In the genomic region with DNA sequence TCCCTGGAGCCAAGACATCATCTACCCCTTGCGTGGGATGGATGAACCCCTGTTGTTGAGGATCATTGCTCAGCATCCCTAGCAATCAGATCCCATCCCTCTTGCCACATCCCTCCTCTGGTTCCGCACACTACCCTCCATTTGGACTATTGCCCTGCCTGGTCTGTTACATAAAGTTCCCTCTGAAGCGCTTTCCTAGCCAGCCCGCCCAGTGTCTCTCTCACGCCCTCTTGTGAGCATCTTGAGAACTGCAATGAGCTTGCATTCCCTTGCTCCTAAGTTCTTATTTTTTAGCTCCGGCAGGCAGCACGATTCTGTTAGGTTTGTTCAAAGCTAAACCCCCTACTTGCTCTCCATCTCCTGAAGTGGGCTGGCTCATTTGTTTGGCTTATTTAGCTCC, we compare ENCODE assay signal across 8 mouse cellular contexts. TPM values are rescaled to one million over a fixed set of nuclear protein-coding genes. Genes with fewer than 3 reads are reported as not detected.
DNase-seq lines count a peak whose midpoint lies in the region; ATAC-seq and TF ChIP-seq lines count a peak whose summit lies in the region.
"Had no signal": no experiment of that assay in that cellular context is flagged by ENCODE, and none has a peak within 500 bp of the region (broad histone marks: within the 10 kb centered on the region; RNA-seq: fewer than 3 reads in every experiment).

No protein-coding gene starts in this region.

- peaks cover 31% of the 10 kb centered on the region for H3K27me3 ChIP-seq in CH12.LX (replicated peaks)
- no peaks in the 10 kb centered on the region for H3K27me3 ChIP-seq in MEL (ENCODE audit: control insufficient read depth in 1 of 2, insufficient read depth in 2 of 2, low read length in 2 of 2)

- intact Hi-C loops in left cerebral cortex, postnatal 36 days (cut with DNase I): loop anchor here (10.0 kb wide), 2 partner anchors 162 to 498 kb away; no protein-coding TSS in a partner anchor

- H3K4me2 ChIP-seq in CH12.LX (ENCODE audit: insufficient read depth, low read depth, poor library complexity, severe bottlenecking): no peak overlapping the region

- H3K4me3 ChIP-seq in CH12.LX (replicated peaks in 1 of 3; ENCODE audit: low read depth in 2 of 3, low read length in 2 of 3, poor library complexity in 1 of 3) (no peak overlapping the region), MEL (ENCODE audit: control insufficient read depth in 1 of 2, insufficient read depth in 1 of 2, low read depth in 2 of 2, low read length in 2 of 2) (no peak overlapping the region)
- H3K4me3 ChIP-seq: myocyte had no signal

- no peak for TF ChIP-seq EP300 in CH12.LX (IDR thresholded peaks at IDR 0.05; ENCODE audit: low read length)
- TF ChIP-seq EP300 in MEL (IDR thresholded peaks at IDR 0.05; ENCODE audit: low read depth in 1 of 2, low read length in 2 of 2): no peak

- DNase-seq in CH12.LX (ENCODE audit: extremely low read depth) (peak; percentile 50), MEL (ENCODE audit: low read depth, low spot score) (peak; percentile 67)
- DNase-seq in cerebellum, adult 9-11 months: peak; percentile 52
- DNase-seq in kidney, adult 18-20 months: peak; percentile 82
- peak; percentile 48 to 52 for DNase-seq in left cerebral cortex, postnatal 36 days (ENCODE audit: low spot score in 2 of 2)
- DNase-seq in retina, embryonic 14.5 days (ENCODE audit: low spot score): peak; percentile 80

- H3K9me3 ChIP-seq in CH12.LX (replicated peaks; ENCODE audit: low read length): no peaks in the 10 kb centered on the region
- no peaks in the 10 kb centered on the region for H3K9me3 ChIP-seq in MEL (replicated peaks; ENCODE audit: insufficient read depth, low read length)

- H3K4me1 ChIP-seq in CH12.LX (ENCODE audit: control insufficient read depth in 1 of 2, insufficient read depth in 2 of 2) (no peaks in the 10 kb centered on the region), MEL (ENCODE audit: control insufficient read depth in 1 of 2, insufficient read depth in 2 of 2, low read length in 2 of 2) (no peaks in the 10 kb centered on the region)

- H3K79me2 ChIP-seq in CH12.LX (replicated peaks; ENCODE audit: control insufficient read depth, extremely low read depth, insufficient read depth, poor library complexity, severe bottlenecking) (no peaks in the 10 kb centered on the region), MEL (ENCODE audit: control insufficient read depth, insufficient read depth, low read length, poor library complexity) (no peaks in the 10 kb centered on the region)

- in situ Hi-C loops in CH12.LX (cut with MboI; ENCODE audit: low pct_ligation_motif_present, low pct_unique_long_range_greater_than_20kb, low sequenced_read_pairs): loop anchor here (10.0 kb wide), 1 partner anchor 498 kb away; no protein-coding TSS in a partner anchor

- ATAC-seq in CD4-positive, CD25-positive, alpha-beta regulatory T cell, adult 4 months: no peak

- TF ChIP-seq RAD21 in CH12.LX (IDR thresholded peaks at IDR 0.05; ENCODE audit: low read depth, low read length) (peak; percentile 59), MEL (IDR thresholded peaks at IDR 0.05; ENCODE audit: low read depth, low read length) (peak; percentile 72)

- H3K9ac ChIP-seq in CH12.LX (ENCODE audit: insufficient read depth, low read depth) (no peak overlapping the region), MEL (ENCODE audit: control insufficient read depth, low read depth, low read length, poor library complexity, severe bottlenecking) (no peak overlapping the region)

- dilution Hi-C loops in CH12.LX (cut with MboI; ENCODE audit: extremely low pct_ligation_motif_present, extremely low pct_unique_long_range_greater_than_20kb, low sequenced_read_pairs): no loop called here

- no peak overlapping the region for H3K27ac ChIP-seq in CH12.LX (ENCODE audit: insufficient read depth, low read depth)
- H3K27ac ChIP-seq in MEL (ENCODE audit: control insufficient read depth, low read depth, low read length): no peak overlapping the region

- no peaks in the 10 kb centered on the region for H3K36me3 ChIP-seq in CH12.LX (replicated peaks in 1 of 2; ENCODE audit: control insufficient read depth in 1 of 2, insufficient read depth in 1 of 2, low read length in 1 of 2)
- H3K36me3 ChIP-seq in MEL (ENCODE audit: control insufficient read depth in 1 of 2, insufficient read depth in 2 of 2, low read length in 2 of 2): no peaks in the 10 kb centered on the region

- TF ChIP-seq CTCF in CH12.LX (conservative IDR thresholded peaks at IDR 0.05 in 1 of 2, IDR thresholded peaks at IDR 0.05 in 1 of 2; ENCODE audit: low read depth in 2 of 2, low read length in 2 of 2) (peak; percentile 65 to 73), MEL (IDR thresholded peaks at IDR 0.05 in 2 of 3, conservative IDR thresholded peaks at IDR 0.05 in 1 of 3; ENCODE audit: control insufficient read depth in 1 of 3, insufficient read depth in 1 of 3, low read depth in 2 of 3, low read length in 3 of 3, poor library complexity in 1 of 3, severe bottlenecking in 1 of 3) (peak; percentile 80 to 89 (median 84))

- TF ChIP-seq POLR2A in CH12.LX (IDR thresholded peaks at IDR 0.05; ENCODE audit: low read depth, low read length) (no peak), MEL (IDR thresholded peaks at IDR 0.05; ENCODE audit: control insufficient read depth in 1 of 2, insufficient read depth in 1 of 2, low read depth in 1 of 2, low read length in 2 of 2, poor library complexity in 1 of 2) (no peak)

TF ChIP-seq in CH12.LX, 34 proteins besides CTCF, POLR2A, EP300 and RAD21:
- TF ChIP-seq ZMIZ1 (IDR thresholded peaks at IDR 0.05; ENCODE audit: low read depth, low read length) (no peak), SMC3 (IDR thresholded peaks at IDR 0.05; ENCODE audit: low read depth, low read length) (peak; percentile 58)

TF ChIP-seq in MEL, 35 proteins besides CTCF, POLR2A, EP300 and RAD21:
- TF ChIP-seq SMC3 (IDR thresholded peaks at IDR 0.05; ENCODE audit: low read depth, low read length): peak; percentile 79
- no peak for TF ChIP-seq MXI1 (IDR thresholded peaks at IDR 0.05; ENCODE audit: low read depth, low read length)
- peak; percentile 62 for TF ChIP-seq ZC3H11A (IDR thresholded peaks at IDR 0.05; ENCODE audit: low read depth, low read length)

RNA-seq across cellular contexts. Expression of a gene that starts 6.2 kb away (rescaled TPM):
- total RNA-seq in CH12.LX (2012; rRNA removed) (not detected in 2 replicates), CH12.LX (2014; rRNA removed) (not detected in 2 replicates), MEL (2012; rRNA removed) (not detected in 2 replicates)
- polyA plus RNA-seq in CH12.LX (2012; ENCODE audit: insufficient read length, low read depth) (not detected in 2 replicates), MEL (2012; ENCODE audit: insufficient read depth in 1 of 2, insufficient read length in 2 of 2, low read depth in 1 of 2, low replicate concordance in 2 of 2, missing spikeins in 1 of 2) (not detected)
- total RNA-seq in left cerebral cortex, postnatal 36 days (2021): under 1 TPM; 0.79 to 0.84 TPM
- polyA plus RNA-seq in CD4-positive, CD25-positive, alpha-beta regulatory T cell, adult 4 months (2017; shearing (Covaris generic)): not detected
- polyA plus RNA-seq: myocyte had no signal

RNA-seq across cellular contexts. Expression of a gene that starts 10.2 kb away (rescaled TPM):
- total RNA-seq in CH12.LX (2012; rRNA removed): not detected in 2 replicates
- not detected in 2 replicates for total RNA-seq in CH12.LX (2014; rRNA removed)
- polyA plus RNA-seq in CH12.LX (2012; ENCODE audit: insufficient read length, low read depth): 0.19 TPM in 1 of 2 replicates, not detected in the other
- total RNA-seq in MEL (2012; rRNA removed): 0.12 TPM in 1 of 2 replicates, not detected in the other
- polyA plus RNA-seq in MEL (2012; ENCODE audit: insufficient read depth in 1 of 2, insufficient read length in 2 of 2, low read depth in 1 of 2, low replicate concordance in 2 of 2, missing spikeins in 1 of 2): not detected
- total RNA-seq in left cerebral cortex, postnatal 36 days (2021): not detected
- polyA plus RNA-seq in CD4-positive, CD25-positive, alpha-beta regulatory T cell, adult 4 months (2017; shearing (Covaris generic)): not detected
- polyA plus RNA-seq: myocyte had no signal

RNA-seq across cellular contexts. Expression of a gene that starts 34.0 kb away (rescaled TPM):
- total RNA-seq in CH12.LX (2012; rRNA removed) (not detected in 2 replicates), CH12.LX (2014; rRNA removed) (not detected in 2 replicates), MEL (2012; rRNA removed) (not detected in 2 replicates)
- polyA plus RNA-seq in CH12.LX (2012; ENCODE audit: insufficient read length, low read depth) (not detected in 2 replicates), MEL (2012; ENCODE audit: insufficient read depth in 1 of 2, insufficient read length in 2 of 2, low read depth in 1 of 2, low replicate concordance in 2 of 2, missing spikeins in 1 of 2) (not detected)
- total RNA-seq in left cerebral cortex, postnatal 36 days (2021): not detected
- polyA plus RNA-seq in CD4-positive, CD25-positive, alpha-beta regulatory T cell, adult 4 months (2017; shearing (Covaris generic)): not detected
- polyA plus RNA-seq: myocyte had no signal

RNA-seq across cellular contexts. Expression of a gene that starts 41.1 kb away (rescaled TPM):
- total RNA-seq in CH12.LX (2012; rRNA removed) (not detected in 2 replicates), CH12.LX (2014; rRNA removed) (not detected in 2 replicates), MEL (2012; rRNA removed) (not detected in 2 replicates)
- polyA plus RNA-seq in CH12.LX (2012; ENCODE audit: insufficient read length, low read depth) (not detected in 2 replicates), MEL (2012; ENCODE audit: insufficient read depth in 1 of 2, insufficient read length in 2 of 2, low read depth in 1 of 2, low replicate concordance in 2 of 2, missing spikeins in 1 of 2) (not detected)
- total RNA-seq in left cerebral cortex, postnatal 36 days (2021): not detected
- under 1 TPM in 1 of 2 experiments, not detected in 1; 0.04 TPM for polyA plus RNA-seq in CD4-positive, CD25-positive, alpha-beta regulatory T cell, adult 4 months (2017; shearing (Covaris generic))
- polyA plus RNA-seq: myocyte had no signal

RNA-seq across cellular contexts. Expression of a gene that starts 54.0 kb away (rescaled TPM):
- total RNA-seq in CH12.LX (2012; rRNA removed): not detected in 2 replicates
- total RNA-seq in CH12.LX (2014; rRNA removed): not detected in 2 replicates
- not detected in 2 replicates for polyA plus RNA-seq in CH12.LX (2012; ENCODE audit: insufficient read length, low read depth)
- total RNA-seq in MEL (2012; rRNA removed): not detected in 2 replicates
- polyA plus RNA-seq in MEL (2012; ENCODE audit: insufficient read depth in 1 of 2, insufficient read length in 2 of 2, low read depth in 1 of 2, low replicate concordance in 2 of 2, missing spikeins in 1 of 2): not detected
- total RNA-seq in left cerebral cortex, postnatal 36 days (2021): not detected
- not detected for polyA plus RNA-seq in CD4-positive, CD25-positive, alpha-beta regulatory T cell, adult 4 months (2017; shearing (Covaris generic))
- polyA plus RNA-seq: myocyte had no signal
